ENCODE assay signal across 18 mouse cellular contexts in genomic region chr13:10566825-10567224, GRCm38 (mm10).
DNase-seq lines count a peak whose midpoint lies in the region; ATAC-seq lines count a peak whose summit lies in the region.
"Had no signal": no experiment of that assay in that cellular context is flagged by ENCODE, and none has a peak within 500 bp of the region (broad histone marks: within the 10 kb centered on the region; RNA-seq: fewer than 3 reads in every experiment).

No protein-coding gene starts in this region.

- no peak overlapping the region for H3K4me3 ChIP-seq in midbrain, embryonic 11.5 days (ENCODE audit: low read depth, low read length)
- H3K4me3 ChIP-seq in midbrain, embryonic 13.5 days (replicated peaks), result no peak overlapping the region
- H3K4me3 ChIP-seq: embryonic facial prominence, embryonic 10.5 days; embryonic facial prominence, embryonic 12.5 days; forebrain, embryonic 13.5 days; forebrain, embryonic 15.5 days had no signal

- DNase-seq in midbrain, embryonic 11.5 days (ENCODE audit: low spot score, missing footprints), result peak; percentile 66
- peak; percentile 45 for DNase-seq in brain, adult 2 months (ENCODE audit: low read depth, low spot score)
- peak; percentile 33 for DNase-seq in telencephalon, adult 2 months (ENCODE audit: low read depth, low spot score)
- no peak for DNase-seq in heart, postnatal 25 days (ENCODE audit: low spot score)
- DNase-seq: adrenal gland, adult 2 months; adrenal gland, postnatal 10 days; adrenal gland, postnatal 25 days; cerebellum, adult 11-12 months; cerebellum, adult 2 months; cerebellum, adult 9-10 months; cerebellum, postnatal 10 days; cerebellum, postnatal 25 days; forebrain, postnatal 0 days had no signal

- no peaks in the 10 kb centered on the region for H3K27me3 ChIP-seq in midbrain, embryonic 11.5 days (ENCODE audit: control insufficient read depth, insufficient read depth, low read length)
- H3K27me3 ChIP-seq in midbrain, embryonic 13.5 days, result no peaks in the 10 kb centered on the region
- H3K27me3 ChIP-seq: embryonic facial prominence, embryonic 12.5 days; forebrain, embryonic 13.5 days; forebrain, embryonic 15.5 days had no signal

- H3K9me3 ChIP-seq in midbrain, embryonic 11.5 days (ENCODE audit: control insufficient read depth, low read length), result no peaks in the 10 kb centered on the region
- H3K9me3 ChIP-seq in midbrain, embryonic 13.5 days, result no peaks in the 10 kb centered on the region
- H3K9me3 ChIP-seq: embryonic facial prominence, embryonic 10.5 days; embryonic facial prominence, embryonic 12.5 days; forebrain, embryonic 13.5 days; forebrain, embryonic 15.5 days had no signal

- H3K9ac ChIP-seq in midbrain, embryonic 11.5 days (ENCODE audit: low read length), result no peak overlapping the region
- H3K9ac ChIP-seq in midbrain, embryonic 13.5 days (replicated peaks), result no peak overlapping the region
- H3K9ac ChIP-seq: embryonic facial prominence, embryonic 12.5 days; forebrain, embryonic 13.5 days; forebrain, embryonic 15.5 days; forebrain, postnatal 0 days had no signal

- no peak for ATAC-seq in midbrain, embryonic 11.5 days (ENCODE audit: low FRiP score)
- ATAC-seq in midbrain, embryonic 13.5 days, result no peak
- ATAC-seq: forebrain, embryonic 13.5 days; forebrain, embryonic 15.5 days; forebrain, postnatal 0 days had no signal

- intact Hi-C loops in heart, postnatal 25 days (cut with DNase I), result no loop called here

- H3K4me1 ChIP-seq in midbrain, embryonic 11.5 days (ENCODE audit: control insufficient read depth, insufficient read depth, low read length), result no peaks in the 10 kb centered on the region
- H3K4me1 ChIP-seq in midbrain, embryonic 13.5 days (replicated peaks), result no peaks in the 10 kb centered on the region
- H3K4me1 ChIP-seq: embryonic facial prominence, embryonic 10.5 days; embryonic facial prominence, embryonic 12.5 days; forebrain, embryonic 13.5 days; forebrain, embryonic 15.5 days had no signal

- H3K27ac ChIP-seq in midbrain, embryonic 11.5 days (ENCODE audit: low read depth, low read length), result no peak overlapping the region
- no peak overlapping the region for H3K27ac ChIP-seq in midbrain, embryonic 13.5 days
- H3K27ac ChIP-seq: embryonic facial prominence, embryonic 10.5 days; embryonic facial prominence, embryonic 12.5 days; forebrain, embryonic 13.5 days; forebrain, embryonic 15.5 days had no signal

- H3K36me3 ChIP-seq in midbrain, embryonic 11.5 days (ENCODE audit: control insufficient read depth, insufficient read depth, low read length), result no peaks in the 10 kb centered on the region
- no peaks in the 10 kb centered on the region for H3K36me3 ChIP-seq in midbrain, embryonic 13.5 days
- H3K36me3 ChIP-seq: embryonic facial prominence, embryonic 10.5 days; embryonic facial prominence, embryonic 12.5 days; forebrain, embryonic 15.5 days had no signal

- H3K4me2 ChIP-seq in midbrain, embryonic 11.5 days, result no peak overlapping the region
- no peak overlapping the region for H3K4me2 ChIP-seq in midbrain, embryonic 13.5 days (replicated peaks)
- H3K4me2 ChIP-seq: embryonic facial prominence, embryonic 12.5 days; forebrain, embryonic 13.5 days; forebrain, embryonic 15.5 days had no signal

- 87% methylated on average over 1 of the region's 1 CpGs for WGBS in midbrain, embryonic 11.5 days
- 100% methylated on average over 1 of the region's 1 CpGs for WGBS in midbrain, embryonic 13.5 days
